Mouse (Mus musculus) forebrain, postnatal 0 days (tissue): ENCODE data around the gene Gm49325. TPM values are rescaled to one million over a fixed set of nuclear protein-coding genes. Genes with fewer than 3 reads are reported as not detected.

Source experiments
- ATAC-seq: fragments of 200-750 bp; cut with Nextera tagmentation; 2 replicates; pipeline ENCODE4 v1.8.0; 2017; ENCODE audit warnings: mild to moderate bottlenecking, moderate library complexity
- DNase-seq: peaks from one replicate; pipeline ENCODE4 v3.0.0-alpha.2; 2015
- H3K27ac ChIP-seq: fragments of 300-500 bp; sonication (generic); 2 replicates; pipeline ENCODE4 v1.5.1; 2014; ENCODE audit warnings: low read depth, mild to moderate bottlenecking, antibody characterized with exemption, low read length, moderate library complexity, mixed read lengths
- H3K27me3 ChIP-seq: fragments of 300-500 bp; sonication (generic); 2 replicates; pipeline ENCODE4 v1.6.1; 2014; ENCODE audit warnings: mild to moderate bottlenecking, low read length, mixed read lengths; ENCODE audit not compliant: insufficient read depth
- H3K36me3 ChIP-seq: fragments of 300-500 bp; sonication (generic); 2 replicates; pipeline ENCODE4 v1.6.1; 2014; ENCODE audit warnings: mild to moderate bottlenecking, moderate library complexity; ENCODE audit not compliant: insufficient read depth
- H3K4me1 ChIP-seq: fragments of 300-500 bp; sonication (generic); 2 replicates; pipeline ENCODE4 v1.6.1; 2014; ENCODE audit warnings: antibody characterized with exemption; ENCODE audit not compliant: insufficient read depth
- H3K4me2 ChIP-seq: fragments of 300-500 bp; sonication (generic); 2 replicates; pipeline ENCODE4 v1.6.1; 2014; ENCODE audit warnings: low read depth, mild to moderate bottlenecking, moderate library complexity
- H3K4me3 ChIP-seq: fragments of 300-500 bp; sonication (generic); 2 replicates; pipeline ENCODE4 v1.5.1; 2014; ENCODE audit warnings: low read depth, low read length, mixed read lengths
- H3K9ac ChIP-seq: fragments of 300-500 bp; sonication (generic); 2 replicates; pipeline ENCODE4 v1.6.1; 2014; ENCODE audit warnings: mild to moderate bottlenecking
- H3K9me3 ChIP-seq: fragments of 300-500 bp; sonication (generic); 2 replicates; pipeline ENCODE4 v1.6.1; 2016; ENCODE audit warnings: low read length
- CTCF ChIP-seq: sonication (generic); IDR thresholded peaks from 2 replicates; pipeline ENCODE4 v1.5.1; 2016; ENCODE audit warnings: antibody characterized with exemption, control low read depth, low read depth
- WGBS: fragments of 180-500 bp; shearing (Covaris S2); extraction: QIAGEN DNeasy Blood & Tissue Kit; methylation state at CpG from one replicate; pipeline ENCODE4 v1.1.7; 2014; 5-methylcytosine and 5-hydroxymethylcytosine counted together
- polyA plus RNA-seq: library from polyadenylated mRNA; unstranded; fragments of >200 nt; fragmentation: Nextera tagmentation; extraction: Ambion mirVana; gene quantifications from 2 replicates; pipeline ENCODE4 v1.2.1, GENCODE M21; 2015
- total RNA-seq: library from RNA; depleted of rRNA; stranded (reverse); fragments of >200 nt; gene quantifications from 2 replicates; pipeline ENCODE4 v1.2.3, GENCODE M21; 2014

The Gm49325 gene
- total and polyA plus RNA-seq, 2 experiments from 2014 or later: 27.7 TPM; not detected in 1

DNA sequence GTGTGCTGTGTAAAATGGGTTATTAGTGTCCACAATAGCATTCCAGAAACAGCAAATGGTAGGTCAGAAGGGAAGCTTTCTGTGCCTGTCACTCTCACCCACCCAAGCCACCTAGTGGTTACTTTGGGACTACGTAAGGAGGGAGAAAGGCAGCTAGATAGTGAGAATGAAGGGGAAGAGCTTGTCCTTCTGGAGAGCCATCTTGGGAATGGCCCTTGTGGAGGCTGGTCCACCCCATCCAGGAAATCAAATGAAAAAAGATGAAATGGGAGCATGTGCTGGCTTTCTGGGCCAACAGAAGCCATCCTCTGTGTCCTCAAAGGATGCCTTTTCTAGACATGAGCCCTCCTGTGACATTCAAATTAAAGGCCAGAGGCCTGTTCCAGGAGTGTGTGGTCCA lies 629 bp upstream of the Gm49325 start:
- H3K4me3 ChIP-seq: peak overlapping the region; percentile 55
- peak overlapping the region; percentile 96 for H3K27ac ChIP-seq
- WGBS: 18% methylated on average over 1 of the region's 1 CpGs
- peak; percentile 73 for TF ChIP-seq CTCF
- DNase-seq (no peak), ATAC-seq (no peak)
- no peaks in the 10 kb centered on the region for H3K27me3 ChIP-seq
- no peaks in the 10 kb centered on the region for H3K9me3 ChIP-seq
- peak overlapping the region; percentile 81 for H3K9ac ChIP-seq
- peaks cover 2% of the 10 kb centered on the region for H3K36me3 ChIP-seq
- H3K4me2 ChIP-seq: peak overlapping the region; percentile 87
- peaks cover 8% of the 10 kb centered on the region; the same call in 1 of the 2 replicates for H3K4me1 ChIP-seq

DNA sequence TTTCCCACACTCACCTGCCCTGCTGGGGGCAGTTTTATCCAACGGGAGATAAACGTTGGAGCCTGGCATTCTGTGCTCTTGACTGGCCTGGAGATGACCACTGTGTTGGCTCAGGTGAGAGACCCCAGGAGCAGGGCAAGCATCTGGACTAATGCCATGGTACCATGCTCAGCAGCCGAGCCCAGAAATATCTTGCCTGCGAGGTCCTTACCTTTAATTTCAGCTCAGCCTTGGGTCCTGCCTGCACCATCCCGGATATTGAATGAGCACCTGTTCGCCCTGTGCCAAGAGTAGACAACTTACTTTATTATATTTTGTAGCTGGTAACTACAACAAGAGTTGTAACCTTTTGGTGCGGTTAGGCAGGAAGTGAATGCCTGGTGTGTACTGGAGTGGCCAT lies 858 bp downstream of the Gm49325 start:
- DNase-seq (no peak), ATAC-seq (no peak)
- peak overlapping the region; percentile 87 for H3K4me2 ChIP-seq
- no peaks in the 10 kb centered on the region for H3K9me3 ChIP-seq
- no peaks in the 10 kb centered on the region for H3K27me3 ChIP-seq
- 42% methylated on average over 7 of the region's 7 CpGs for WGBS
- H3K36me3 ChIP-seq: peaks cover 16% of the 10 kb centered on the region
- TF ChIP-seq CTCF: 0 out of 2 replicates have a peak, but pooled peaks have one; percentile 0
- peak overlapping the region; percentile 96 for H3K27ac ChIP-seq
- H3K4me1 ChIP-seq: peaks cover 8% of the 10 kb centered on the region; the same call in 1 of the 2 replicates
- H3K4me3 ChIP-seq: peak overlapping the region; percentile 55
- peak overlapping the region; percentile 81 for H3K9ac ChIP-seq

DNA sequence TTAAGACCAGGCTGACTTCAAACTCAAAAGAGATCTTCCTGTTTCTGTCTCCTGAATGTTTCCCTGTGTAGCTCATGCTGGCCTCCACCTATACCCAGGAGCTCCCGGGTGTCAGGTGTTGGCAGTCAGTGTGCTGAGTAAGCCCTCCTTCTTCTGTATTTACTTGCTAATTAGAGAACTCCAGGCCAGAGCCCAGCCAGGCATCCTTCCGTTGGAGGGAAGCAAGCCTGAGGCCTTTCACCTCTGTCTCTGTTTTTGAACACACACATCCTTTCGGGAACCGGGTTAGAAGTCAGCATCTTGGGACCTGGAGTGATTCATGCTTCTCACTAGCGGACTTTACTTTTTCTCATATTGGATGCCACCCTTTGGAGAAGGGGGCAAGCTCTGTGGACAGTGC lies 1.4 kb downstream of the Gm49325 start:
- no peaks in the 10 kb centered on the region for H3K9me3 ChIP-seq
- peak overlapping the region; percentile 55; the same call in 1 of the 2 replicates for H3K4me3 ChIP-seq
- H3K4me2 ChIP-seq: peak overlapping the region; percentile 87
- WGBS: 62% methylated on average over 5 of the region's 5 CpGs
- H3K27me3 ChIP-seq: no peaks in the 10 kb centered on the region
- no peak for TF ChIP-seq CTCF
- H3K9ac ChIP-seq: no peak overlapping the region
- DNase-seq (no peak), ATAC-seq (no peak)
- peaks cover 8% of the 10 kb centered on the region; the same call in 1 of the 2 replicates for H3K4me1 ChIP-seq
- peaks cover 18% of the 10 kb centered on the region for H3K36me3 ChIP-seq
- H3K27ac ChIP-seq: no peak overlapping the region

DNA sequence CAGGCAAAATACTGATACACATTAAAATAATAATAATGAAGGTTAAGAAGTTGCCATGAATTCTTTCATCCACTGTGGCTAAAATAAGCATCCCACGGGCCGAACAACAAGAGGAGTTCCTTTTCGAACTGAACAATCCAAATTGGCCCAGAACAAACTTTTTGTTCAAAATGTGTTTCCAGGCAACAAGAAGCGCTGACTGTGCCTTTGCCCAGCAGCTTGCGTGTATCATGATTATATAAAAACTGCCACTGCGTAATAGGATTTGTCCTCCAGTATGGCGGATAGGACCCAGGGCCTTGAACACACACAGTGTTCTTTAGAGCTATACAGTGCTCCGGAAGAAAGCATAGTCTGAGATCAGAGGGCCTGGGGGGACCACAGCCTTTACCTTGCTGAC lies 2.6 kb downstream of the Gm49325 start:
- Histone ChIP-seq H3K9ac (no peak overlapping the region), H3K27ac (no peak overlapping the region), H3K4me3 (no peak overlapping the region), H3K27me3 (no peaks in the 10 kb centered on the region), H3K36me3 (peaks cover 27% of the 10 kb centered on the region), H3K4me2 (no peak overlapping the region), H3K4me1 (peaks cover 8% of the 10 kb centered on the region; the same call in 1 of the 2 replicates), H3K9me3 (no peaks in the 10 kb centered on the region)
- no peak for DNase-seq
- ATAC-seq: no peak
- 80% methylated on average over 8 of the region's 8 CpGs for WGBS
- no peak for TF ChIP-seq CTCF

DNA sequence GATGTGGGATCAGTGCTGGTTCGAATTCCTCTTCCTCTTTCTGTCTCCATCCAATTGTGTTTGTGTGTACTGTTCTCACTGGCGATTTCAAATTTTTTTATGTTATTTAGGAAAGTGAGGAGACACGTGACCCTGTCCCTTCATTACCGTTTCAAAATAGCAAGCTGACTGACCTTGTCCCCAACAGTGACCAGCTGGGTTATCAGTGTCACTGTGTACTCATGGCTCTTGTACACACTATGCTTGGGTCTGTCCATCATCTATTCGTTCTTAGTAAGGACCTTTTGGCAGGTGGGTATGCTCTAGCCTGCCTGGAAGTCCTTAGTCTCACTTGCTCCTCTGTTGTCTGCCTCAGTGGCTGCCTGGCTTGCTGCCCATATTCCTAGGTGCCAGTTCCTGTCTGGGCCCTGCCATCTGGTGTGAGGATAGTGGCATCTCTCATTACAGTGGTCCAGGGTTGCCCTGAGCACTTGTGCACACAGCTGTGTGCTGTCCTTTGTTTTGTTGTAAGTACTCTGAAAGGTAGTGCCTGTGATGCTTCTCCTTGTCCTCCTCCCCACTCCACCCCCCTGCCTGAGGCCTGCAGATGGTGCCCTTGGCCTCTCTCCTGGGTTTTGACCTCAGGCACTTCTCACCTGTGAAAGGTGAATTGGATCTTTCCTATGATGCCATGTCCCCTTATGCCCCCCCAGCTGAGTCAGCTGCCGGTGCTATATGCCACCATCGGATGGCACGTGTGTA lies 4.4 kb downstream of the Gm49325 start:
- WGBS: 85% methylated on average over 8 of the region's 8 CpGs
- H3K4me3 ChIP-seq: no peak overlapping the region
- H3K9ac ChIP-seq: no peak overlapping the region
- H3K4me2 ChIP-seq: no peak overlapping the region
- no peaks in the 10 kb centered on the region for H3K27me3 ChIP-seq
- TF ChIP-seq CTCF: no peak
- ATAC-seq (no peak), DNase-seq (no peak)
- no peaks in the 10 kb centered on the region for H3K9me3 ChIP-seq
- no peak overlapping the region for H3K27ac ChIP-seq
- peaks cover 42% of the 10 kb centered on the region for H3K36me3 ChIP-seq
- H3K4me1 ChIP-seq: peaks cover 8% of the 10 kb centered on the region; the same call in 1 of the 2 replicates

DNA sequence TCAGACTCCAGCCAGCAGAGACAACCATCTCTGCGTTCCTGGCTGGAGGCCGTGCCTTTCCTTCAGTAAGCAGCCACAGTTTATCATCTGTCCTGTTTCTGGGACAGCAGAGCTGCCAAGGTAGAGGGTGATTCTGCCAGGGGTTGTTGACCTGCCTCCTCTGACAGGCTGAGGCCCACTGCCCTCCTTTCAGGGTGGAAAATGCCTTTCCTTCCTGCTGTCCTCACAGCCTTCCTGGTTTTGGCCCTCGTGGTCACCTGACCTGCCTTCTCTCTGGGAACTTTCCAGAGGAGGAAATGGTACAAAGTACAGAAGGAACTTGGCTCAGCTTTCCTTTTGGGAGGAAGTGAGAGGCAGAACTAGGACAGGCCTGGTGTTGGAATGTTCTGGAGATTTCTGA lies 7.4 kb downstream of the Gm49325 start:
- TF ChIP-seq CTCF: no peak
- WGBS: 90% methylated on average over 3 of the region's 3 CpGs
- Histone ChIP-seq H3K4me2 (no peak overlapping the region), H3K4me1 (no peaks in the 10 kb centered on the region), H3K36me3 (peaks cover 70% of the 10 kb centered on the region), H3K27ac (no peak overlapping the region; the same call in 1 of the 2 replicates), H3K4me3 (no peak overlapping the region), H3K9ac (no peak overlapping the region), H3K9me3 (no peaks in the 10 kb centered on the region), H3K27me3 (no peaks in the 10 kb centered on the region)
- DNase-seq (no peak), ATAC-seq (no peak)

DNA sequence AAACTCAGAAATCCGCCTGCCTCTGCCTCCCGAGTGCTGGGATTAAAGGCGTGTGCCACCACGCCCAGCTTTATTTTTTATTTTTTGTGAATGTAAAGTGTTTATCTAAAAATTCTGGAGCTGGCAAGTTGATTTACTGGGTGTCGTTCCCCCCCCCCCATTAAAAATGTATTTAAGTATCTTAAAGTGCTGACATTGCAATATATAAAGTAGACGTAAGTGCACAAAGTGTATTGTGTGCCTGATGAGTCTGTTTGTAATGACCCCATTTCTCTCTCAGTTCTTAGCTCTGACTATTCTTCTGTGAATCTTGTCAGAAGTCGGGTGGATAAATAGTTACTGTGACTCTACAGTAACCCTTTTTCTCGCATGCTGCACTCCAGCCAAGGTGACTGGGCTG lies 9.7 kb downstream of the Gm49325 start:
- Histone ChIP-seq H3K9ac (no peak overlapping the region), H3K27me3 (no peaks in the 10 kb centered on the region), H3K27ac (no peak overlapping the region), H3K36me3 (peaks cover 68% of the 10 kb centered on the region), H3K4me2 (no peak overlapping the region), H3K4me1 (no peaks in the 10 kb centered on the region), H3K4me3 (no peak overlapping the region), H3K9me3 (no peaks in the 10 kb centered on the region)
- no peak for ATAC-seq
- no peak for DNase-seq
- WGBS: 94% methylated on average over 8 of the region's 8 CpGs
- TF ChIP-seq CTCF: no peak
